In the genomic region with DNA sequence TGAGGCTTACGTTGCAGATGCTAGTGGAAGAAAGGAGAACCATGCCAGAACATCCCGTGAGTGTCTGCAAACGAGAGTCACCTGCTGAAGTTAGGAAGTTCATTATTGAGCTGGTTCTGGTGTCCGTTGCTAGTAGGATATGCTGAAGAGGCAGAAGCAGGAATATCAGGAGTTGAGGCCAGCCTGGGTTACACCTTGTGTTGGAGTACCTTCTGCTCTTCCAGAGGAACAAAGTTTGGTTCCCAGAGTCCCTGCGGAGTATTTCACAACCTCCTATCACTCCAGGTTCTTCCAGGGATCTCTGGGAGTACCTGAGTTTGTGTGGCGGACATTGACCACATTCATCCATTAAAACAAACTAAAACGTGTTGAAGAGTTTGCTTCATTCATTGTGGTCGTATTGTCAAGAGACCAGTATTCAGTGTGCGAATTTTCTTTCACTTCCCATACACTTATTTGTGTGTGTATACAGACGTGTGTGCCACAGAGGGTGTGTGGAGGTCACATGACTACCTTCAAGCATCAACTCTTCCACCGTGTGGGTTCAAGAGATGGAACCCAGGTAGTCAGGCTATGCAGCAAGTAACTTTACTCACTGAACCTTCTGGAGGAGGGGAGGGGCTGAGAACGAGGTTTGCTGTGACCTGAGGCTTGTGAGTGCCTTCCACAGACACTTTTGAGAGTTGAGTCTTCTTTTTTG, we compare ENCODE assay signal across 8 mouse cellular contexts. TPM values are rescaled to one million over a fixed set of nuclear protein-coding genes. Genes with fewer than 3 reads are reported as not detected.
A peak's percentile ranks its signal among the peaks of the same experiment; 100 is the strongest.
DNase-seq lines count a peak whose midpoint lies in the region; ATAC-seq and TF ChIP-seq lines count a peak whose summit lies in the region.

No protein-coding gene starts in this region.

- H3K9me3 ChIP-seq in liver, embryonic 11.5 days (ENCODE audit: control insufficient read depth, low read length) = no peaks in the 10 kb centered on the region
- H3K9me3 ChIP-seq in stomach, embryonic 15.5 days = no peaks in the 10 kb centered on the region

- no peaks in the 10 kb centered on the region for H3K27me3 ChIP-seq in spleen, adult 2 months (ENCODE audit: control insufficient read depth, insufficient read depth, low read length)
- no peaks in the 10 kb centered on the region for H3K27me3 ChIP-seq in liver, embryonic 11.5 days (replicated peaks; ENCODE audit: control insufficient read depth, insufficient read depth, low read length)
- no peaks in the 10 kb centered on the region for H3K27me3 ChIP-seq in stomach, embryonic 15.5 days (replicated peaks)

- 32% methylated on average over 12 of the region's 12 CpGs for WGBS in spleen, adult 2 months
- 52% methylated on average over 12 of the region's 12 CpGs for WGBS in liver, embryonic 11.5 days
- 46% methylated on average over 12 of the region's 12 CpGs for WGBS in stomach, embryonic 15.5 days

- TF ChIP-seq CTCF in spleen, adult 2 months (IDR thresholded peaks at IDR 0.05; ENCODE audit: extremely low read depth, insufficient read depth, insufficient read length, insufficient replicate concordance) = no peak

- peak overlapping the region; percentile 84 for H3K4me2 ChIP-seq in liver, embryonic 11.5 days
- peak overlapping the region; percentile 89 for H3K4me2 ChIP-seq in stomach, embryonic 15.5 days

- no peak for ATAC-seq in CD4-positive, CD25-positive, alpha-beta regulatory T cell, adult 4 months
- no peak for ATAC-seq in liver, embryonic 11.5 days (replicated peaks; ENCODE audit: low FRiP score)
- no peak for ATAC-seq in stomach, embryonic 15.5 days (ENCODE audit: insufficient read depth, low FRiP score, low read depth)

- H3K4me1 ChIP-seq in spleen, adult 2 months (ENCODE audit: control insufficient read depth, insufficient read depth, insufficient read length) = peaks cover 3% of the 10 kb centered on the region
- peaks cover 14% of the 10 kb centered on the region for H3K4me1 ChIP-seq in liver, embryonic 11.5 days (replicated peaks; ENCODE audit: control insufficient read depth, insufficient read depth, low read length)
- H3K4me1 ChIP-seq in stomach, embryonic 15.5 days = peaks cover 30% of the 10 kb centered on the region

- TF ChIP-seq POLR2A in spleen, adult 2 months (IDR thresholded peaks at IDR 0.05; ENCODE audit: low read depth, low read length) = no peak

- peaks cover 16% of the 10 kb centered on the region for H3K36me3 ChIP-seq in spleen, adult 2 months (ENCODE audit: control insufficient read depth, insufficient read depth, low read length)
- H3K36me3 ChIP-seq in liver, embryonic 11.5 days (ENCODE audit: control insufficient read depth, insufficient read depth, low read length) = peaks cover 29% of the 10 kb centered on the region
- peaks cover 28% of the 10 kb centered on the region for H3K36me3 ChIP-seq in stomach, embryonic 15.5 days

- peak overlapping the region; percentile 87 for H3K9ac ChIP-seq in liver, embryonic 11.5 days (ENCODE audit: low read depth, low read length)
- H3K9ac ChIP-seq in stomach, embryonic 15.5 days = peak overlapping the region; percentile 65

- peak overlapping the region; percentile 81 for H3K4me3 ChIP-seq in spleen, adult 2 months (ENCODE audit: extremely low read depth, insufficient read depth, insufficient read length)
- H3K4me3 ChIP-seq in liver, embryonic 11.5 days (ENCODE audit: low read depth, low read length) = peak overlapping the region; percentile 62
- peak overlapping the region; percentile 72 for H3K4me3 ChIP-seq in stomach, embryonic 15.5 days (replicated peaks)

- H3K27ac ChIP-seq in spleen, adult 2 months (ENCODE audit: insufficient read depth, low read length) = peak overlapping the region; percentile 87
- H3K27ac ChIP-seq in liver, embryonic 11.5 days (ENCODE audit: low read depth, low read length) = peak overlapping the region; percentile 28; the same call in 1 of the 2 replicates
- peak overlapping the region; percentile 75 for H3K27ac ChIP-seq in stomach, embryonic 15.5 days

- DNase-seq in CD4-positive, CD25-positive, alpha-beta regulatory T cell, adult 2 months (ENCODE audit: low read depth, low spot score) = peak; percentile 28
- DNase-seq in spleen, adult 2 months (ENCODE audit: low read depth in 1 of 2, low spot score in 2 of 2) = no peak
- no peak for DNase-seq in spleen, adult 12 weeks (ENCODE audit: low spot score)
- no peak for DNase-seq in liver, embryonic 11.5 days (ENCODE audit: low spot score)
- no peak for DNase-seq in layer of hippocampus, adult 8-10 months (ENCODE audit: low spot score in 2 of 2)
- no peak for DNase-seq in left cerebral cortex, adult 8-10 months (ENCODE audit: low spot score in 2 of 2)

RNA-seq across cellular contexts. Expression of a gene that starts 6.6 kb away (rescaled TPM):
- 1,000 to 10,000 TPM; 1,931 to 1,996 TPM for polyA plus RNA-seq in CD4-positive, CD25-positive, alpha-beta regulatory T cell, adult 4 months (2017; shearing (Covaris generic))
- polyA plus RNA-seq in spleen, adult 2 months (2012; rRNA removed) = 353 and 541 TPM in 2 replicates
- polyA plus RNA-seq in liver, embryonic 11.5 days (2014; fragmentation: Nextera tagmentation; extraction: Ambion mirVana) = 1,178 and 1,306 TPM in 2 replicates
- 694 and 820 TPM in 2 replicates for polyA plus RNA-seq in stomach, embryonic 15.5 days (2015; fragmentation: Nextera tagmentation; extraction: Ambion mirVana)
- 100 to 1,000 TPM; 289 to 388 (median 323) TPM for total RNA-seq in layer of hippocampus, adult 8-10 months (2022)
- 100 to 1,000 TPM; 290 to 355 (median 336) TPM for total RNA-seq in left cerebral cortex, adult 8-10 months (2022)

RNA-seq across cellular contexts. Expression of a gene that starts 38.2 kb away (rescaled TPM):
- polyA plus RNA-seq in CD4-positive, CD25-positive, alpha-beta regulatory T cell, adult 4 months (2017; shearing (Covaris generic)) = not detected
- polyA plus RNA-seq in spleen, adult 2 months (2012; rRNA removed) = 0.15 and 0.20 TPM in 2 replicates
- polyA plus RNA-seq in liver, embryonic 11.5 days (2014; fragmentation: Nextera tagmentation; extraction: Ambion mirVana) = 0.12 and 0.22 TPM in 2 replicates
- 5.5 and 5.7 TPM in 2 replicates for polyA plus RNA-seq in stomach, embryonic 15.5 days (2015; fragmentation: Nextera tagmentation; extraction: Ambion mirVana)
- total RNA-seq in layer of hippocampus, adult 8-10 months (2022) = 1 to 10 TPM; 7.1 to 9.9 (median 8.4) TPM
- 10 to 100 TPM; 11.5 to 13.4 (median 12.0) TPM for total RNA-seq in left cerebral cortex, adult 8-10 months (2022)

Comparison
In these comparisons a context has a peak if more than half of its experiments do, and no peak if none do; other contexts are left out.
1. H3K27ac ChIP-seq: peak in every context shown above with its lines; median percentile 87 in spleen, adult 2 months; 75 in stomach, embryonic 15.5 days; 28 in liver, embryonic 11.5 days.